Mouse (Mus musculus): ENCODE results near the gene Aif1.

Gene Aif1

DNA sequence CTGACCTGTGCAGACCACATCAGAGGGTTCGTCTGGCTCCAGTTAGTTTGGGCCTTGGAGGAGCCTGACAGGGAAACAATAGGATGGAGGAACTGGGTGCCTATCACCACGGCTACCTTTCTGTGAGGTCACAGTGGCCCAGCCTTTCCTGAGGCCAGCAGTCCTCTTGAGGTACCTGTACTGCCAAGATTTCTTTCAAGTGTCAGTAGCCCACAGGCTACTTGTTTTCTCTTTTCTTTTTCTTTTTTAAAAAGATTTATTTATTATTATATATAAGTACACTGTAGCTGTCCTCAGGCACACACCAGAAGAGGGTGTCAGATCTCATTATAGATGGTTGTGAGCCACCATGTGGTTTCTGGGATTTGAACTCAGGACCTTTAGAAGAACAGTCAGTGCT lies at the start of gene Aif1:
Gene Aif1, minus strand, starts transcription at position 101 of the 400 bp plus-strand sequence.
- DNase-seq (ENCODE audit: low spot score), result no peak

- DNase-seq (ENCODE audit: low spot score), result no peak
Observed at GRCm38 (mm10) chr17:35225456-35225855, 49.6 kb upstream of the Aif1 start.

GRCm38 (mm10) chr17:35224641-35225040 lies 48.8 kb upstream of the Aif1 start:
- no peak for DNase-seq (ENCODE audit: low spot score)

- no peak for DNase-seq (ENCODE audit: low spot score)
Observed at GRCm38 (mm10) chr17:35222299-35222698, 46.4 kb upstream of the Aif1 start.

GRCm38 (mm10) chr17:35220156-35220952 lies 44.5 kb upstream of the Aif1 start, which contains the start of gene Gm16181:
Gene Gm16181, plus strand, starts transcription at chr17:35220834.
- no peak for DNase-seq (ENCODE audit: low spot score)

DNA sequence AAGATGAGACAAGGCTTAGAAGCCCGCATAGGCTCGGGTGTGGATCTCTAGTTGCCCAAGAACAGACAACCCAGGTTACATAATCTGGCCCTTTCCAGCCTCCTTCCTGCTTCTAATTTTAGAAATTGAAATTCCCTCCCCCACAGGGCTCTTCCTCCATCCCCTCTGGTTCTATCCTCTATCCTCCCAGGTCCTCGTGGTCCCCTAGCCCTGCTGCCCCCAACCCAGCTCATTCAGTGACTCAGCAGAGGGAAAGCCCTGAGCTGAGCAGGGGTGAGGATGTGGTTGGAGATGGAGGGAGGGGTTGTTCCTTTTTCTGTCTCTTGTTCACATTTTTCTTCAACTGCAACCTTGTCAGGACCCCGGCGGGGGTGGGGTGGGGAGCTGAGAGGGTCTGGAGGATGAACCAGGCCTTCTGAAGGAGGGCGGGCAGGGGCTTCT lies 43.8 kb upstream of the Aif1 start:
- no peak for DNase-seq (ENCODE audit: low spot score)

GRCm38 (mm10) chr17:35218516-35219193 lies 42.8 kb upstream of the Aif1 start:
- DNase-seq (ENCODE audit: low spot score), result no peak

DNA sequence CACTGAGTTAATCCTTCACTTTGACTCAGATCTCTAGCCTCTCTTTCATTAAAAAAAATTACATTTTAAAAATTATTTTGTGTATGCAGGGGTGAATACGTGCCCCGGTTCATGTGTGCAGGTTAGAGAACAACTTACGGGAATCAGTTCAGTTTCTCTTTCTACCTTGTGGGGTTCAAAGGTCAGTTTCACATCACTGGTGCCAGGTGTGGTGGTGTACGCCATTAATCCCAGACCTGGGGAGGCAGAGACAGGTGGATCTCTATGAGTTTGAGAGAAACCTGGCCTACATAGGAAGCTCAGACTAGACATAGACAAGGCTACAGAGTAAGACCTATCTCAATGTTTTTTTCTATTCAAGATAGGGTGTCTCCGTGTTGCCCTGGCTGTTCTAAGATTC lies 37.2 kb upstream of the Aif1 start:
- no peak for DNase-seq (ENCODE audit: low spot score)

DNA sequence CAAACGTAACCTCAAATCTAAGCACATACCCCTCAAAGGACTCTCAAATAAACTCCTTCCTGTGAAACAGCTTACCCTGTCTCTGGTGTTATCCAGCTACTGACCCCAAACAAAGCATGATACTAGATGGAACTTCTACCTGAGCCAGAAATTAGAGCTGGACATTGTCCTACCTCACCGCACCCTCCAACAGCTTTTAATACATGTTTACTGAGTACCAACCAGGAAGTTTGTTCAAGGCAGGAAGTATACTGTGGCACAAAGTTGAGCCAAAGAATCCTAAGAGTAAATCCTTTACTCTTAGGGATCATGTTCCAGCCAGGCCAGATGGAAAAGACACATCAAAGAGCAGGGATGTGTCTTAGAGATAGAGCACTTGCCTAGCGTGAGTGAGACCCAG lies 34.7 kb upstream of the Aif1 start:
- no peak for DNase-seq (ENCODE audit: low spot score)

DNA sequence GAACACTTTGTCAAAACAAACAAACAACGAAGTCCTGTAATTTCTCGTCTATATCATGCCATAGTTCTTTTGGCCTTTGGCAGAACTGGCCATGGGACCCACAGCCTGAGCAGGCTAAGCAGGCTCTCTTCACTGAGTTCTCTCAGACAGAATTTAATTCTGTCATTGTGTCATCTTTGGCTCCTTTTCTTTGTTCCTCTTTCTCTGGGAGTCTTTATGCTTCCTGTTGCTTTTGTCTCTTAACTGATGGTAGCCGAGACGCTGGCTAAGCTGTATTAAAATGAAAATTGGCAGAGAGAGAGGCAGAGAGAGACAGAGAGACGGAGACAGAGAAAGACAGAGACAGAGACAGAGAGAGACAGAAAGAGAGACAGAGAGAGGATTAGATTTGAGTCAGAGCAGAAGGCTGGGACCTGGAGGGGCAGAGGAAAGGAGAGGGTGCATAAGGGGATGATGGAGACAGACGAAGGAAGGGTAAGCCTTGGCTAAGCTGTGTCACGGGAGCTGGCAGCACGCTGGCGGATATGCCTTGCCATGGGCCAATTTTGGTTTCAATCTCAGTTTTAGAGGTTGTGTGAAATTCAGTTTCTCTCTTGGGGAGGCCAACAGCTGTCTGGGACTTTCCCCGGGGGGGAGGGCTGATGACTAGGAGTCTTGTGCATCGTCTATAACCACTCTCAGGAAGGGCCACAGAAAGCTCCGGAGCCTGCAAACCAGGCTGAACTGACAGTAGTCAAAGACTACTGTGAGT lies 34.1 kb upstream of the Aif1 start:
- no peak for DNase-seq (ENCODE audit: low spot score)

GRCm38 (mm10) chr17:35205380-35205769 lies 29.5 kb upstream of the Aif1 start:
- no peak for DNase-seq (ENCODE audit: low spot score)

- no peak for DNase-seq (ENCODE audit: low spot score)
Observed at GRCm38 (mm10) chr17:35204494-35205379, 28.9 kb upstream of the Aif1 start, which contains the start of gene Lta. Gene Lta, minus strand, starts transcription at chr17:35205351.

- no peak for DNase-seq (ENCODE audit: low spot score)
Observed at GRCm38 (mm10) chr17:35202442-35202841, 26.6 kb upstream of the Aif1 start.

DNA sequence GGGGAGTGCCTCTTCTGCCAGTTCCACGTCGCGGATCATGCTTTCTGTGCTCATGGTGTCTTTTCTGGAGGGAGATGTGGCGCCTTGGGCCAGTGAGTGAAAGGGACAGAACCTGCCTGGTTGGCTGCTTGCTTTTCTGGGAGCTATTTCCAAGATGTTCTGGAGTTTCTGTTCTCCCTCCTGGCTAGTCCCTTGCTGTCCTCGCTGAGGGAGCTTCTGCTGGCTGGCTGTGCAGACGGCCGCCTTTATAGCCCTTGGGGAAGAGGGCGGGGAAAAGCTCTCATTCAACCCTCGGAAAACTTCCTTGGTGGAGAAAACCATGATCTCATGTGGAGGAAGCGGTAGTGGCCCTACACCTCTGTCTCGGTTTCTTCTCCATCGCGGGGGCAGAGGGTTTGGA lies 25.9 kb upstream of the Aif1 start, which contains the start of gene Tnf:
Gene Tnf, minus strand, starts transcription at position 221 of the 400 bp plus-strand sequence.
- DNase-seq (ENCODE audit: low spot score), result no peak

DNA sequence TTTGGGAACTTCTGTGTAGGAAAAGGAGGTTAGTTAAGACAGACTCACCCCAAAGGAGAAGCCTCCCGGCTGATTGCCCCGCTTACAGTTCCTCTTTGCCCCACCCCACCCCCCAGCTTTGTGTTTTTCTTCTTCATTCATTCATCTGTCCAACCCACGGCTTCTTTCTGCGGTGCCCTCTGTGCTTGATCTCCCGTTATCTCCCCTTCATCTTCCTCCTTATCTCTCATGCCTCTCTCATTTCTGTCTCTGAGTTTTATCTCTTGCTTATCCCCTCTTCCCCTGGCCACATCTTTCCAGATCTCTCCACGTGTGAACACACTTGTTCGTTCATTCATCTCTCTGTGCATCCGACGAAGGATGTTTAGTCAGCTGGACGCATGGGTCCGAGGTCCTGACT lies 25.3 kb upstream of the Aif1 start:
- no peak for DNase-seq (ENCODE audit: low spot score)

DNA sequence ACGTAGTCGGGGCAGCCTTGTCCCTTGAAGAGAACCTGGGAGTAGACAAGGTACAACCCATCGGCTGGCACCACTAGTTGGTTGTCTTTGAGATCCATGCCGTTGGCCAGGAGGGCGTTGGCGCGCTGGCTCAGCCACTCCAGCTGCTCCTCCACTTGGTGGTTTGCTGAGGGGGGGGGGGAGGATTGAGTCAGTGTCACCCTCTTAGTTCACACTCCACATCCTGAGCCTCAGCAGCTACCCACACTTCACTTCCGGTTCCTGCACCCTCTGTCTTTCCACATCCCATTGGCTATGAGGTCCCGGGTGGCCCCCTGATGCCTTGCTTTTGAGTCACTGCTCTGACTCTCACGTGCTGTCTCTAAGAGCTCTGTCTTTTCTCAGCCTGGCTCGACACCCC lies 24.5 kb upstream of the Aif1 start:
- DNase-seq (ENCODE audit: low spot score), result no peak

GRCm38 (mm10) chr17:35198946-35199345 lies 23.1 kb upstream of the Aif1 start:
- DNase-seq (ENCODE audit: low spot score), result no peak

- no peak for DNase-seq (ENCODE audit: low spot score)
Observed at GRCm38 (mm10) chr17:35198029-35198428, 22.2 kb upstream of the Aif1 start.

GRCm38 (mm10) chr17:35197126-35197525 lies 21.3 kb upstream of the Aif1 start:
- DNase-seq (ENCODE audit: low spot score), result no peak

- DNase-seq (ENCODE audit: low spot score), result no peak
Observed at GRCm38 (mm10) chr17:35196321-35196641, 20.4 kb upstream of the Aif1 start.

- peak; percentile 79 for DNase-seq (ENCODE audit: low spot score)
Observed at GRCm38 (mm10) chr17:35195631-35196320, 19.9 kb upstream of the Aif1 start.
